ENCODE assay signal across 9 mouse cellular contexts in genomic region chr15:24407691-24408090, GRCm38 (mm10).
DNase-seq lines count a peak whose midpoint lies in the region; ATAC-seq and TF ChIP-seq lines count a peak whose summit lies in the region.
"Had no signal": no experiment of that assay in that cellular context is flagged by ENCODE, and none has a peak within 500 bp of the region (broad histone marks: within the 10 kb centered on the region; RNA-seq: fewer than 3 reads in every experiment).

No protein-coding gene starts in this region.

- ATAC-seq in hindbrain, embryonic 14.5 days (ENCODE audit: low FRiP score): no peak
- no peak for ATAC-seq in hindbrain, embryonic 16.5 days
- no peak for ATAC-seq in activated CD4-positive, CD25-positive, alpha-beta regulatory T cell, adult 4 months

- H3K4me2 ChIP-seq in hindbrain, embryonic 14.5 days (replicated peaks): no peak overlapping the region
- no peak overlapping the region for H3K4me2 ChIP-seq in hindbrain, embryonic 16.5 days (ENCODE audit: low read length)
- H3K4me2 ChIP-seq: heart, embryonic 15.5 days had no signal

- H3K9me3 ChIP-seq in hindbrain, embryonic 14.5 days (ENCODE audit: control insufficient read depth, low read length): no peaks in the 10 kb centered on the region
- H3K9me3 ChIP-seq in hindbrain, embryonic 16.5 days (ENCODE audit: control insufficient read depth, low read length): no peaks in the 10 kb centered on the region
- H3K9me3 ChIP-seq in ES-E14 (ENCODE audit: control insufficient read depth, insufficient read depth, low read depth, low read length): no peaks in the 10 kb centered on the region
- H3K9me3 ChIP-seq: heart, embryonic 15.5 days had no signal

- in situ Hi-C loops in ES-E14 (cut with MboI; ENCODE audit: low sequenced_read_pairs in 2 of 2, unreplicated experiment in 2 of 2): no loop called here

- H3K27ac ChIP-seq in hindbrain, embryonic 14.5 days: no peak overlapping the region
- no peak overlapping the region for H3K27ac ChIP-seq in hindbrain, embryonic 16.5 days (ENCODE audit: low read depth, low read length)
- no peak overlapping the region for H3K27ac ChIP-seq in ES-E14 (ENCODE audit: insufficient read depth, low read depth, low read length, poor library complexity, severe bottlenecking)
- H3K27ac ChIP-seq: heart, embryonic 15.5 days had no signal

- H3K4me3 ChIP-seq in hindbrain, embryonic 14.5 days (replicated peaks; ENCODE audit: low read length): no peak overlapping the region
- no peak overlapping the region for H3K4me3 ChIP-seq in hindbrain, embryonic 16.5 days (ENCODE audit: low read length)
- H3K4me3 ChIP-seq in ES-E14 (ENCODE audit: insufficient read depth in 1 of 2, low read depth in 1 of 2, low read length in 2 of 2, poor library complexity in 1 of 2, severe bottlenecking in 1 of 2): no peak overlapping the region
- H3K4me3 ChIP-seq: heart, embryonic 15.5 days had no signal

- no peaks in the 10 kb centered on the region for H3K36me3 ChIP-seq in hindbrain, embryonic 14.5 days (replicated peaks; ENCODE audit: control insufficient read depth, insufficient read depth)
- no peaks in the 10 kb centered on the region for H3K36me3 ChIP-seq in hindbrain, embryonic 16.5 days (ENCODE audit: control insufficient read depth, insufficient read depth, low read length)
- H3K36me3 ChIP-seq in ES-E14 (ENCODE audit: control insufficient read depth, insufficient read depth, low read length, poor library complexity, severe bottlenecking): no peaks in the 10 kb centered on the region
- H3K36me3 ChIP-seq: heart, embryonic 15.5 days had no signal

- DNase-seq in hindbrain, embryonic 14.5 days (ENCODE audit: low spot score): peak; percentile 84
- peak; percentile 39 for DNase-seq in ES-E14 (ENCODE audit: low read depth, low spot score)
- DNase-seq in cerebellum, adult 8-10 months: peak; percentile 70
- peak; percentile 71 for DNase-seq in forelimb bud, embryonic 11.5 days (ENCODE audit: low read depth, low spot score)
- DNase-seq in left cerebral cortex, postnatal 25 days (ENCODE audit: low spot score in 2 of 2): peak; percentile 72 to 77
- no peak for DNase-seq in thymus, postnatal 4 days

- WGBS in hindbrain, embryonic 14.5 days: 66% methylated on average over 3 of the region's 3 CpGs
- 62% methylated on average over 3 of the region's 3 CpGs for WGBS in hindbrain, embryonic 16.5 days

- H3K4me1 ChIP-seq in hindbrain, embryonic 14.5 days (replicated peaks; ENCODE audit: control insufficient read depth, insufficient read depth, low read length): no peaks in the 10 kb centered on the region
- H3K4me1 ChIP-seq in hindbrain, embryonic 16.5 days (ENCODE audit: control insufficient read depth, insufficient read depth, low read depth, low read length): no peaks in the 10 kb centered on the region
- H3K4me1 ChIP-seq in ES-E14 (ENCODE audit: control insufficient read depth in 2 of 2, insufficient read depth in 2 of 2, low read length in 2 of 2, poor library complexity in 1 of 2): no peaks in the 10 kb centered on the region
- H3K4me1 ChIP-seq: heart, embryonic 15.5 days had no signal

- no peaks in the 10 kb centered on the region for H3K27me3 ChIP-seq in hindbrain, embryonic 14.5 days (ENCODE audit: control insufficient read depth, insufficient read depth, low read length)
- no peaks in the 10 kb centered on the region for H3K27me3 ChIP-seq in hindbrain, embryonic 16.5 days (replicated peaks; ENCODE audit: control insufficient read depth, insufficient read depth, low read length)
- H3K27me3 ChIP-seq: heart, embryonic 15.5 days had no signal

- no peak overlapping the region for H3K9ac ChIP-seq in hindbrain, embryonic 14.5 days
- no peak overlapping the region for H3K9ac ChIP-seq in hindbrain, embryonic 16.5 days (ENCODE audit: low read depth, low read length)
- H3K9ac ChIP-seq in ES-E14 (ENCODE audit: insufficient read depth, low read depth, low read length, poor library complexity, severe bottlenecking): no peak overlapping the region
- H3K9ac ChIP-seq: heart, embryonic 15.5 days had no signal

- intact Hi-C loops in left cerebral cortex, postnatal 25 days (cut with DNase I): loop anchor here (5.0 to 10.0 kb wide), 2 partner anchors 920 to 1573 kb away; no protein-coding TSS in a partner anchor

TF ChIP-seq in ES-E14, 5 proteins besides CTCF, POLR2A, EP300 and RAD21:
- no peak for TF ChIP-seq HCFC1 (IDR thresholded peaks at IDR 0.05; ENCODE audit: borderline replicate concordance, insufficient read depth, low read length)
- no peak for TF ChIP-seq ZC3H11A (IDR thresholded peaks at IDR 0.05; ENCODE audit: borderline replicate concordance, low read depth, low read length)
- no peak for TF ChIP-seq MAFK (IDR thresholded peaks at IDR 0.05; ENCODE audit: insufficient read depth, low read depth, low read length)
- TF ChIP-seq CHD2 (IDR thresholded peaks at IDR 0.05; ENCODE audit: low read depth, low read length): no peak
- no peak for TF ChIP-seq ZNF384 (IDR thresholded peaks at IDR 0.05; ENCODE audit: low read depth, low read length)
